Mouse (Mus musculus) spleen, adult 2 months (tissue): Measurements from ENCODE around the gene Ywhaq.

Experiments
- CTCF ChIP-seq: fragments of 200-500 bp; IDR thresholded peaks from 2 replicates; pipeline ENCODE4 v1.5.1; 2011; ENCODE audit warnings: mild to moderate bottlenecking, inconsistent platforms; ENCODE audit not compliant: insufficient read depth, insufficient read length, insufficient replicate concordance; ENCODE audit errors: extremely low read depth
- POLR2A ChIP-seq: fragments of 200-500 bp; IDR thresholded peaks from 2 replicates; pipeline ENCODE4 v1.6.1; 2011; ENCODE audit warnings: low read depth, low read length, inconsistent platforms

GRCm38 (mm10) chr12:21369087-21369410 lies 48.4 kb downstream of the Ywhaq start:
- TF ChIP-seq POLR2A (no peak), CTCF (no peak)
